Mouse (Mus musculus) bone marrow macrophage, adult 2 months (primary cell): Measurements from ENCODE around the gene Rpl13.
A peak's percentile ranks its signal among the peaks of the same experiment; 100 is the strongest.

Experiments used
- CTCF ChIP-seq: IDR thresholded peaks from 2 replicates; pipeline ENCODE4 v1.5.1; 2012; ENCODE audit warnings: low read depth, mild to moderate bottlenecking, low read length, moderate library complexity
- POLR2A ChIP-seq: IDR thresholded peaks from 2 replicates; pipeline ENCODE4 v1.6.1; 2012; ENCODE audit warnings: mild to moderate bottlenecking, low read depth, low read length, borderline replicate concordance

- TF ChIP-seq POLR2A (peak; percentile 27; the same call in 1 of the 2 replicates), CTCF (no peak)
These were observed 36.7 kb upstream of the Rpl13 start for GRCm38 (mm10) chr8:123065214-123066100.
